Mouse (Mus musculus): ENCODE measurements at regions not wholly inside any gene's neighbourhood (a gene's known extent, or its start where the extent isn't known, plus 50 kb on each side); places are given as distances from the start of the nearest gene placed in this dataset.

- TF ChIP-seq POLR2A (IDR thresholded peaks at IDR 0.05; ENCODE audit: borderline replicate concordance, extremely low read depth, insufficient read depth, insufficient read length, poor library complexity, severe bottlenecking) (no peak), CTCF (IDR thresholded peaks at IDR 0.05; ENCODE audit: borderline replicate concordance, extremely low read depth, insufficient read depth, insufficient read length) (no peak)
- no peak for DNase-seq (ENCODE audit: low read depth)
Measured at GRCm38 (mm10) chr3:12262342-12262741, 1926.9 kb upstream of the Gm38303 start.

GRCm38 (mm10) chr3:12257650-12258049, 1922.2 kb upstream of the Gm38303 start:
- TF ChIP-seq POLR2A (IDR thresholded peaks at IDR 0.05; ENCODE audit: borderline replicate concordance, extremely low read depth, insufficient read depth, insufficient read length, poor library complexity, severe bottlenecking) (no peak), CTCF (IDR thresholded peaks at IDR 0.05; ENCODE audit: borderline replicate concordance, extremely low read depth, insufficient read depth, insufficient read length) (no peak)
- DNase-seq (ENCODE audit: low read depth), result no peak

- no peak for DNase-seq (ENCODE audit: low read depth)
- TF ChIP-seq POLR2A (IDR thresholded peaks at IDR 0.05; ENCODE audit: borderline replicate concordance, extremely low read depth, insufficient read depth, insufficient read length, poor library complexity, severe bottlenecking) (no peak), CTCF (IDR thresholded peaks at IDR 0.05; ENCODE audit: borderline replicate concordance, extremely low read depth, insufficient read depth, insufficient read length) (no peak)
Measured at GRCm38 (mm10) chr3:12246145-12246544, 1910.7 kb upstream of the Gm38303 start.

GRCm38 (mm10) chr3:12241026-12241425, 1905.5 kb upstream of the Gm38303 start:
- no peak for DNase-seq (ENCODE audit: low read depth)
- TF ChIP-seq CTCF (IDR thresholded peaks at IDR 0.05; ENCODE audit: borderline replicate concordance, extremely low read depth, insufficient read depth, insufficient read length) (no peak), POLR2A (IDR thresholded peaks at IDR 0.05; ENCODE audit: borderline replicate concordance, extremely low read depth, insufficient read depth, insufficient read length, poor library complexity, severe bottlenecking) (no peak)

GRCm38 (mm10) chr3:12227741-12228480, 1892.4 kb upstream of the Gm38303 start:
- no peak for TF ChIP-seq POLR2A (IDR thresholded peaks at IDR 0.05; ENCODE audit: borderline replicate concordance, extremely low read depth, insufficient read depth, insufficient read length, poor library complexity, severe bottlenecking)
- TF ChIP-seq CTCF (IDR thresholded peaks at IDR 0.05; ENCODE audit: borderline replicate concordance, extremely low read depth, insufficient read depth, insufficient read length), result no peak
- no peak for DNase-seq (ENCODE audit: low read depth)

GRCm38 (mm10) chr3:12226816-12227215, 1891.3 kb upstream of the Gm38303 start:
- DNase-seq (ENCODE audit: low read depth), result no peak
- TF ChIP-seq CTCF (IDR thresholded peaks at IDR 0.05; ENCODE audit: borderline replicate concordance, extremely low read depth, insufficient read depth, insufficient read length), result no peak

GRCm38 (mm10) chr3:12224851-12225250, 1889.4 kb upstream of the Gm38303 start:
- DNase-seq (ENCODE audit: low read depth), result no peak
- TF ChIP-seq POLR2A (IDR thresholded peaks at IDR 0.05; ENCODE audit: borderline replicate concordance, extremely low read depth, insufficient read depth, insufficient read length, poor library complexity, severe bottlenecking), result no peak
- no peak for TF ChIP-seq CTCF (IDR thresholded peaks at IDR 0.05; ENCODE audit: borderline replicate concordance, extremely low read depth, insufficient read depth, insufficient read length)

- DNase-seq (ENCODE audit: low read depth), result no peak
- TF ChIP-seq POLR2A (IDR thresholded peaks at IDR 0.05; ENCODE audit: borderline replicate concordance, extremely low read depth, insufficient read depth, insufficient read length, poor library complexity, severe bottlenecking) (no peak), CTCF (IDR thresholded peaks at IDR 0.05; ENCODE audit: borderline replicate concordance, extremely low read depth, insufficient read depth, insufficient read length) (no peak)
Measured at GRCm38 (mm10) chr3:12216035-12216434, 1880.6 kb upstream of the Gm38303 start.

GRCm38 (mm10) chr3:12214821-12215220, 1879.3 kb upstream of the Gm38303 start:
- DNase-seq (ENCODE audit: low read depth), result peak; percentile 57
- TF ChIP-seq POLR2A (IDR thresholded peaks at IDR 0.05; ENCODE audit: borderline replicate concordance, extremely low read depth, insufficient read depth, insufficient read length, poor library complexity, severe bottlenecking), result no peak
- no peak for TF ChIP-seq CTCF (IDR thresholded peaks at IDR 0.05; ENCODE audit: borderline replicate concordance, extremely low read depth, insufficient read depth, insufficient read length)

DNA sequence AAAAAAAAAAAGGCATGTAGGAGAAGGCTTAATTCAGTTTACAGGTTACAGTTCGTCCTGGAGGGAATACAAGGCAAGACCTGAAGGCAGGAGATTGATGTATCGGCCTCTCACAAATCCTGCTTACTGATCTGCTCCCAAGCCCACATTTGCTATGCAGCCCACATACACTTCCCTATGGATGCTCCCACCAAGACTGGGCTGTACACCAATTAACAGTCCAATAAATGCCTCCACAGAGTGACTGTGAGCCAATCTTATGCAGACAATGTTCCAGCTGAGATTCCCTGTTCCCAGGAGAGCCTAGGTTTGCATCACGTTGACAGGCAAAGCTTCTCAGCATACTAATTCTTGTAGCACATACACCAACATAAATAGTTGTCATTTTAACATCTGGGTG, 1837.9 kb upstream of the Gm38303 start:
- DNase-seq (ENCODE audit: low read depth), result peak; percentile 61
- TF ChIP-seq POLR2A (IDR thresholded peaks at IDR 0.05; ENCODE audit: borderline replicate concordance, extremely low read depth, insufficient read depth, insufficient read length, poor library complexity, severe bottlenecking), result no peak
- TF ChIP-seq CTCF (IDR thresholded peaks at IDR 0.05; ENCODE audit: borderline replicate concordance, extremely low read depth, insufficient read depth, insufficient read length), result no peak

DNA sequence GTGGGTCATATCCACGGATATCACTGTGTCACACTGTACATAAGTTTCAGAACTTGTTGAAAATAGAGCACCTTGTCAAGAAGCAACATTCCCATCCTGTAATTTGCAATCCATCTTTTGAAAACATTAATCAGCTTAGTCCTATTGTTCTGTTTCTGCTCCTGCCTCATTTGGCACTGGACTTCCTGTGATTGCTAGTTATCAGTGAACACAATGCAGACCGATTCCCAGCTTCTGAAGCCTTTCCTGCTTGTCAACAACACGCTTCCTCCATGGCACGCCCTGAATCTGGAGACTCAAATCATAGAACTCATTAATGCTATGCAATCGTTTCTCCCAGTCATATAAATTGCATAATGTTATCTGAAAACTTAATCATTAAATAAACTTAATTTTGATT, 1815.8 kb upstream of the Gm38303 start:
- DNase-seq (ENCODE audit: low read depth), result no peak
- no peak for TF ChIP-seq POLR2A (IDR thresholded peaks at IDR 0.05; ENCODE audit: borderline replicate concordance, extremely low read depth, insufficient read depth, insufficient read length, poor library complexity, severe bottlenecking)
- TF ChIP-seq CTCF (IDR thresholded peaks at IDR 0.05; ENCODE audit: borderline replicate concordance, extremely low read depth, insufficient read depth, insufficient read length), result no peak
